Mouse (Mus musculus) midbrain, embryonic 10.5 days (tissue): ENCODE results near the gene Thg1l. TPM values are rescaled to one million over a fixed set of nuclear protein-coding genes. Genes with fewer than 3 reads are reported as not detected.

Experiments used
- polyA plus RNA-seq: library from polyadenylated mRNA; unstranded; fragments of >200 nt; fragmentation: Nextera tagmentation; extraction: Ambion mirVana; gene quantifications from 2 replicates; pipeline ENCODE4 v1.2.1, GENCODE M21; 2016

The Thg1l gene
- polyA plus RNA-seq, 1 experiment from 2014 or later, result 18.3 TPM

Other genes with a start within 250 kb of the Thg1l start
- 57.8 and 60.3 TPM in 2 replicates for gene Clint1, start 103.4 kb downstream of the Thg1l start, polyA plus RNA-seq
- 7.3 and 9.1 TPM in 2 replicates for gene Lsm11, start 10.6 kb downstream of the Thg1l start, polyA plus RNA-seq
- 0.05 and 0.09 TPM in 2 replicates for gene Sox30, start 24.8 kb upstream of the Thg1l start, polyA plus RNA-seq
- 2.4 and 3.4 TPM in 2 replicates for gene Gm12166, start 96.8 kb upstream of the Thg1l start, polyA plus RNA-seq
- 9.3 and 11.1 TPM in 2 replicates for gene Adam19, start 100.5 kb upstream of the Thg1l start, polyA plus RNA-seq
- gene Nipal4, start 211.0 kb upstream of the Thg1l start, polyA plus RNA-seq, result 1.00 and 1.3 TPM in 2 replicates